Mouse (Mus musculus) cerebellum, adult 2 months (tissue): Measurements from ENCODE around the gene 4930523C07Rik.

Source experiments
- CTCF ChIP-seq: fragments of 200-500 bp; IDR thresholded peaks from 2 replicates; pipeline ENCODE4 v1.5.1; 2011; ENCODE audit warnings: low read depth, mild to moderate bottlenecking, control low read depth, low read length, moderate library complexity, borderline replicate concordance; ENCODE audit not compliant: insufficient read depth
- POLR2A ChIP-seq: fragments of 200-500 bp; IDR thresholded peaks from 2 replicates; pipeline ENCODE4 v1.6.1; 2011; ENCODE audit warnings: low read length, control low read depth, borderline replicate concordance; ENCODE audit not compliant: insufficient read depth

DNA sequence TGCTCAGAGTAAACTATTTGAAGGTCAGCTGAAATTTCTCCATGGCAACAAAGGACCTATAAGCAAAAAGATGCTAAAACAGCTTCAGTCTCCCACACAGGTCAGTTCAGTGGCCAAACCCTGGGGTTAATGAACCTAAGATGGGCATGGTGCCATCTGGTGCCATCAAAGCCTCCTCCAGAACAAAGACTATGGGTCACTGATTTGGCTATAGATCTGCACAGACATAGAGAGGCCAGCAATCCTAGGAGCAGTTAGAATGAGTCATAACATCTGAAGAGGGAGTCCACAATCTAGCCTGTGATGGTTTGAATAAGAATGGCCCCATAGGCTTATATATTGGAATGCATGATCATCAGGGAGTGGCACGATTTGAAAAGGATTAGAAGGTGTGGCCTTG, 40.1 kb downstream of the 4930523C07Rik start:
- TF ChIP-seq POLR2A, result no peak
- TF ChIP-seq CTCF, result no peak
